Mouse (Mus musculus): Measurements from ENCODE around the gene Ruvbl1.

GRCm38 (mm10) chr6:88518404-88519263 lies 53.4 kb downstream of the Ruvbl1 start, which contains the start of gene Sec61a1:
- TF ChIP-seq POLR2A (IDR thresholded peaks at IDR 0.05; ENCODE audit: insufficient read depth, low read depth, low read length) (peak; percentile 99), CTCF (IDR thresholded peaks at IDR 0.05) (peak; percentile 33), EP300 (IDR thresholded peaks at IDR 0.05; ENCODE audit: insufficient read depth, low read depth, low read length) (peak; percentile 77; the same call in 1 of the 2 replicates)
